Mouse (Mus musculus): Measurements from ENCODE around the gene Ifrd2. TPM values are rescaled to one million over a fixed set of nuclear protein-coding genes. Genes with fewer than 3 reads are reported as not detected.

Gene Ifrd2
- polyA plus RNA-seq, 1 experiment from 2014 or later, result 161 TPM

- Histone ChIP-seq H3K9ac (peak within 1 kb of the TSS; percentile 58), H3K4me1 (replicated peaks) (peaks cover 89% of the 10 kb centered on the region), H3K27me3 (no peaks in the 10 kb centered on the region), H3K4me3 (replicated peaks) (peak within 1 kb of the TSS; percentile 55), H3K36me3 (replicated peaks) (peaks cover 29% of the 10 kb centered on the region), H3K4me2 (peak within 1 kb of the TSS; percentile 76), H3K9me3 (replicated peaks) (no peaks in the 10 kb centered on the region), H3K27ac (replicated peaks) (peak within 1 kb of the TSS; percentile 84)
- peak; percentile 65 for ATAC-seq (ENCODE audit: insufficient read depth)
- 24% methylated on average over 16 of the region's 16 CpGs for WGBS (ENCODE audit: insufficient replicate concordance)
Observed at GRCm38 (mm10) chr9:107576357-107577107, 10.9 kb upstream of the Ifrd2 start, which contains the start of gene Hyal1. Gene Hyal1, plus strand, starts transcription at chr9:107576927.

- H3K9me3 ChIP-seq (replicated peaks), result no peaks in the 10 kb centered on the region
- H3K9ac ChIP-seq, result no peak overlapping the region
- no peak for ATAC-seq (ENCODE audit: insufficient read depth)
- H3K27me3 ChIP-seq, result no peaks in the 10 kb centered on the region
- 84% methylated on average over 10 of the region's 10 CpGs for WGBS (ENCODE audit: insufficient replicate concordance)
- H3K4me1 ChIP-seq (replicated peaks), result peaks cover 89% of the 10 kb centered on the region
- H3K27ac ChIP-seq (replicated peaks), result 0 out of 2 replicates have a peak overlapping the region, but pooled peaks have one; percentile 69
- H3K36me3 ChIP-seq (replicated peaks), result peaks cover 16% of the 10 kb centered on the region
- H3K4me2 ChIP-seq, result peak overlapping the region; percentile 76
- H3K4me3 ChIP-seq (replicated peaks), result no peak overlapping the region
Observed at GRCm38 (mm10) chr9:107577871-107578270, 9.6 kb upstream of the Ifrd2 start.

DNA sequence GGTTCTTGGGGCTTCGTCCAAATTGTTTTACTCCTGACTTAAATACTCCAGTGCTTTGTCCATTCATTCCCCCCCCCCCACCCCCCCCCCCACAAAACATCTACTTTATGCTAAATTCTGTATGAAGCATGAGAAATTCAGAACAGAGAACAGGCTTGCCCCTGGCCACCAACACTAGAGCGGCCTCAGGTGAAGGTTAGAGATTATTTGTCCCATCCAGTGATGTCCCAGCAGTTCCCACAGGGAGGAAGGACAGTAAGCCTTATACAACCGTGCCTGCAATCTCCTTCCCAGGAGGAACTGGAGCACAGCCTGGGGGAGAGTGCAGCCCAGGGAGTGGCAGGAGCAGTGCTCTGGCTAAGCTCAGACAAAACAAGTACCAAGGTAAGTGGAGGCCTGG, 8.9 kb upstream of the Ifrd2 start, which contains the start of gene Naa80:
Naa80 (plus strand) TSS at position 301 of the 400 bp plus-strand sequence.
- Histone ChIP-seq H3K9me3 (replicated peaks) (no peaks in the 10 kb centered on the region), H3K4me3 (replicated peaks) (no peak within 1 kb of the TSS), H3K4me1 (replicated peaks) (peaks cover 88% of the 10 kb centered on the region), H3K27me3 (no peaks in the 10 kb centered on the region), H3K4me2 (peak within 1 kb of the TSS; percentile 80), H3K9ac (no peak within 1 kb of the TSS; the same call in 1 of the 2 replicates), H3K36me3 (replicated peaks) (peaks cover 17% of the 10 kb centered on the region), H3K27ac (replicated peaks) (peak within 1 kb of the TSS; percentile 96)
- 73% methylated on average over 3 of the region's 3 CpGs for WGBS (ENCODE audit: insufficient replicate concordance)
- ATAC-seq (ENCODE audit: insufficient read depth), result no peak

GRCm38 (mm10) chr9:107579023-107579900, 8.2 kb upstream of the Ifrd2 start:
- H3K4me1 ChIP-seq (replicated peaks), result peaks cover 92% of the 10 kb centered on the region
- peak overlapping the region; percentile 96 for H3K27ac ChIP-seq (replicated peaks)
- H3K9ac ChIP-seq, result no peak overlapping the region

GRCm38 (mm10) chr9:107580501-107581317, 6.7 kb upstream of the Ifrd2 start, which contains the start of gene Hyal3:
Gene Hyal3, plus strand, starts transcription at chr9:107580818.
- Histone ChIP-seq H3K27me3 (no peaks in the 10 kb centered on the region), H3K4me1 (replicated peaks) (peaks cover 94% of the 10 kb centered on the region), H3K9ac (peak within 1 kb of the TSS; percentile 70), H3K4me3 (replicated peaks) (peak within 1 kb of the TSS; percentile 64), H3K4me2 (peak within 1 kb of the TSS; percentile 80), H3K9me3 (replicated peaks) (no peaks in the 10 kb centered on the region), H3K27ac (replicated peaks) (peak within 1 kb of the TSS; percentile 96), H3K36me3 (replicated peaks) (peaks cover 22% of the 10 kb centered on the region)
- under 1% methylated on average over 32 of the region's 32 CpGs for WGBS (ENCODE audit: insufficient replicate concordance)
- peak; percentile 79 for ATAC-seq (ENCODE audit: insufficient read depth)

More at GRCm38 (mm10) chr9:107579023-107579900, 8.2 kb upstream of the Ifrd2 start:
- no peaks in the 10 kb centered on the region for H3K27me3 ChIP-seq
- H3K36me3 ChIP-seq (replicated peaks), result peaks cover 20% of the 10 kb centered on the region
- no peaks in the 10 kb centered on the region for H3K9me3 ChIP-seq (replicated peaks)
- H3K4me2 ChIP-seq, result 0 out of 2 replicates have a peak overlapping the region, but pooled peaks have one; percentile 80
- WGBS (ENCODE audit: insufficient replicate concordance), result 88% methylated on average over 14 of the region's 14 CpGs
- no peak for ATAC-seq (ENCODE audit: insufficient read depth)
- no peak overlapping the region for H3K4me3 ChIP-seq (replicated peaks)

- H3K27me3 ChIP-seq, result no peaks in the 10 kb centered on the region
- H3K36me3 ChIP-seq (replicated peaks), result peaks cover 22% of the 10 kb centered on the region
- 23% methylated on average over 4 of the region's 4 CpGs for WGBS (ENCODE audit: insufficient replicate concordance)
- ATAC-seq (ENCODE audit: insufficient read depth), result no peak
- H3K27ac ChIP-seq (replicated peaks), result peak overlapping the region; percentile 96
- peak overlapping the region; percentile 64 for H3K4me3 ChIP-seq (replicated peaks)
- peaks cover 94% of the 10 kb centered on the region for H3K4me1 ChIP-seq (replicated peaks)
- H3K9ac ChIP-seq, result peak overlapping the region; percentile 70
- H3K9me3 ChIP-seq (replicated peaks), result no peaks in the 10 kb centered on the region
- H3K4me2 ChIP-seq, result peak overlapping the region; percentile 80
Observed at GRCm38 (mm10) chr9:107581584-107581983, 5.9 kb upstream of the Ifrd2 start.

- Histone ChIP-seq H3K27ac (replicated peaks) (peak overlapping the region; percentile 96), H3K27me3 (no peaks in the 10 kb centered on the region), H3K4me3 (replicated peaks) (no peak overlapping the region), H3K9ac (peak overlapping the region; percentile 70; the same call in 1 of the 2 replicates), H3K4me1 (replicated peaks) (peaks cover 89% of the 10 kb centered on the region), H3K4me2 (peak overlapping the region; percentile 80; the same call in 1 of the 2 replicates), H3K36me3 (replicated peaks) (peaks cover 22% of the 10 kb centered on the region), H3K9me3 (replicated peaks) (no peaks in the 10 kb centered on the region)
- ATAC-seq (ENCODE audit: insufficient read depth), result no peak
- WGBS (ENCODE audit: insufficient replicate concordance), result 81% methylated on average over 7 of the region's 7 CpGs
Observed at GRCm38 (mm10) chr9:107582509-107583062, 4.9 kb upstream of the Ifrd2 start.

- 87% methylated on average over 14 of the region's 14 CpGs for WGBS (ENCODE audit: insufficient replicate concordance)
- Histone ChIP-seq H3K4me3 (replicated peaks) (no peak overlapping the region), H3K9ac (no peak overlapping the region), H3K9me3 (replicated peaks) (no peaks in the 10 kb centered on the region), H3K4me2 (no peak overlapping the region), H3K27ac (replicated peaks) (peak overlapping the region; percentile 96; the same call in 1 of the 2 replicates), H3K27me3 (no peaks in the 10 kb centered on the region), H3K36me3 (replicated peaks) (peaks cover 22% of the 10 kb centered on the region), H3K4me1 (replicated peaks) (peaks cover 83% of the 10 kb centered on the region)
- ATAC-seq (ENCODE audit: insufficient read depth), result no peak
Observed at GRCm38 (mm10) chr9:107583174-107583573, 4.3 kb upstream of the Ifrd2 start.

DNA sequence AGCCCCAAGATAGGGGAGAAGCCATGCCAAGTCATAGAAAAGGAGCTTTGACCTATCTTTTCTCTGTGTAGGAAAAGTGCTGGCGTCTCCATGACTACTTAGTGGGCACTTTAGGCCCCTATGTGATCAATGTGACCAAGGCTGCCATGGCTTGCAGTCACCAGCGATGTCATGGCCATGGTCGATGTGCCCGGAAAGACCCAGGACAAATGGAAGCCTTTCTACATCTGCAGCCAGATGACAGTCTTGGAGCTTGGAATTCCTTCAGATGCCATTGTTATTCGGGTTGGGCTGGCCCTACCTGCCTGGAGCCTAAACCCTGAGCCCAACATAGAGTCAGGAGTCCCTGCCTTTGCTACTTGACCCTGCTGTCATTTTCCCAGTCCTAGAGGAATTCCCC, 938 bp upstream of the Ifrd2 start:
- H3K4me3 ChIP-seq (replicated peaks), result peak overlapping the region; percentile 78
- peak overlapping the region; percentile 57 for H3K9ac ChIP-seq
- peaks cover 86% of the 10 kb centered on the region for H3K4me1 ChIP-seq (replicated peaks)
- H3K4me2 ChIP-seq, result peak overlapping the region; percentile 82
- H3K36me3 ChIP-seq (replicated peaks), result peaks cover 47% of the 10 kb centered on the region
- H3K27ac ChIP-seq (replicated peaks), result peak overlapping the region; percentile 96
- H3K9me3 ChIP-seq (replicated peaks), result no peaks in the 10 kb centered on the region
- 77% methylated on average over 5 of the region's 5 CpGs for WGBS (ENCODE audit: insufficient replicate concordance)
- no peak for ATAC-seq (ENCODE audit: insufficient read depth)
- no peaks in the 10 kb centered on the region for H3K27me3 ChIP-seq
